Mouse (Mus musculus) urinary bladder, postnatal 10 days (tissue): ENCODE measurements at regions not wholly inside any gene's neighbourhood (a gene's known extent, or its start where the extent isn't known, plus 50 kb on each side); places are given as distances from the start of the nearest gene placed in this dataset.
"Not testable (repeated sequence)": the region's sequence is repeated elsewhere in the genome, so short reads cannot be mapped to it uniquely, and the experiment has no call there.

Experiments
- DNase-seq: peaks from one replicate; pipeline ENCODE4 v3.0.0; 2022; ENCODE audit warnings: low spot score

DNA sequence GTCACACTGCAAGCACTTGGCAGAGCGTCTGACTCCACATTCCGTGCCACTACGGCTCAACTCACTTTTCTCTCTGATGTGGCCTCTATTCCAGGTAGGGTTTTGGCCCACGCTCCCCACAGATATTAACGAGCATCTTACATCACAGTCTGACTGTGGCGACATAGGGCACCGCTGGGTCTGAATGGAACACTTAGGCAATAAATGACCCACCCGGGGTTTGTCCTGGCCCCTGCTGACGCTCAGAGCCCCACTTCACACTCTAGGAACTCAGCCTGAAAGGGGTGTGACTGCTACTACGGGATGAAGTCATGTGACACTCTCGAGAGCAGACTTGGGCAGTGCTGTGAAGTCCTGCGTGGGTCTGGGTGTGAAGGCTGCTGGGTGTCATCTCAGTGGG lies 475.9 kb downstream of the Zfp704 start:
- DNase-seq, result no peak

DNA sequence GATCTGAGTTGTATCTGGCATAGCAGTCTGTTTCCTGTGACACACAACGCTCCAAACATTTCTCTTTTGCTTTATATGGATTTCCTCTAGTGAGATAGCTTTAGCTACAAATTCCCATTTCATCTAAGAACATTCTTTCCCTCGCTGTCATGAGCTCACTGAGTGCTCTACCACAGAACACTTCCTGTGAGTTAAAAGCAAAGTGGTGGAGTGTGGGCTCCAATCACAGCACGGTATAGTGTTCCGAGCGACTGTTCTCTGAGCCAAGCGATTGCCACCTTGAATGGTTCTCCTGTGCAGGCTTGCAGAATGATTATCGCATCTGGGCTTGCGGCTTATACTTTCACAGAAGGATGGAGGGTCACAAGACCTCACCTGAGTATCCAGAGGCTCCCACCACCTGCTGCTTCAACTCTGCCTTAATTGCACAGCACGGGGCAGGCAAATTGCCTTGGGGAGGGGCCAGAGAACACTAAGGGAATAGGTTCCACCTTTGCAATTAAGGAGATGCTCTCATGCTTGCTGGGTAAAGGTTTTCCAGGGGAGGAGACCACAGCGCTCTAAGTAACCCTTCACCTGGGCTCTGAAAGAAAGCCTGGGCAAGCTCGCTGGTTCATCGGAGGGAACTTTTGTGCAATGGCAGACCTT lies 477.7 kb downstream of the Zfp704 start:
- no peak for DNase-seq

DNA sequence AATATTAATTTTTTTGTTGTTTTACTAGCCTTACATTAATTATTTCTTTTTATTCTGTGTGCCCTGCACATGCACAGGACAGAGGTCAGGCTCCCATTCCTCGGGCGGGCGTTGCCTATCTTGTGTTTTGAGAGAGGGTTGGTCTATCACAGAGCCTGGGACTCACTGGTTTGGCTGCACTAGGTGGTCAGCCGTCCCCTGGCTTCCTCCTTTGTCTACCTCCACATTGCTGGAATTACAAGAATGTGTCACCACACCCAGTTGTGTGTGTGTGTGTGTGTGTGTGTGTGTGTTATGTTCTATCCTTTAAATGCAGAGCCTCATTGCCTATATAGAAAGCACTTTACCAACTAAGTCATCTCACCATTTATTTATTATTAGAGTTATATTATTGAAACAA lies 478.5 kb downstream of the Zfp704 start:
- no peak for DNase-seq

DNA sequence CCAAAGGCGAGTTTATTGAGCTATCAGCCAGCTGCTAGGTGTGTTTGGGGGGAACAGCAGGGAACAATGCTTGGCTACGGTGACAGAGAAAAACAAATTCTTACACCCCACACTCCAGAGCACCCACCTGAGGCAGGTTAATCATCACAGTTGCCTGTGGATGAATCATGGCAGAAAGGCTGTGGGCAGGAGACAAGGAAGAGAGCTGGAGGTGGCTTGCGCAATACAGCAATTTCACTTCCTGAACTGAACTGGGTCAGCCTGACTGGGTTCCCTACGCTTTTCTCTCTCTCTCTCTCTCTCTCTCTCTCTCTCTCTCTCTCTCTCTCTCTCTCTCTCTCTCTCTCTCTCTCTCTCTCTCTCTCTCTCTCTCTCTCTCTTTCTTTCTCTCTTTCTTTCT lies 481.5 kb downstream of the Zfp704 start:
- DNase-seq, result no peak

DNA sequence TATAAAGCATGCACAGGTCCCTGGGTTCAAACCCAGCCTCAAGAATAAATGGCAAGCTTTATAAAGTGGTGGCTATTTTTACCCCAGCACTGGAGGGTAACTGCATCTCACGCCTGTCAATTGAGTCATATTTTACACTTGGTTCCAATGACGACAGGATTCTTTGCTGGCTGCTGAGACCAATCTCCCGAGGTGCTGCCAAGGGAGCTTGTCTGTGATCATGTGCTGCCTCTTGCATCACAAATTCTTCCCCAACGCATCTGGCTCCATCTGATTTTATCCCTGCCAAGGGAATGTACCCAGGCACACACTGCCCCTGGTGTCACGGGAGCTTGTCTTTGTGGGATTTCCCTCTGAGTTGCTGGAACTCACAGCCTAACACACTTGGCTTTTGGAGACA lies 486.8 kb downstream of the Zfp704 start:
- DNase-seq, result no peak

DNA sequence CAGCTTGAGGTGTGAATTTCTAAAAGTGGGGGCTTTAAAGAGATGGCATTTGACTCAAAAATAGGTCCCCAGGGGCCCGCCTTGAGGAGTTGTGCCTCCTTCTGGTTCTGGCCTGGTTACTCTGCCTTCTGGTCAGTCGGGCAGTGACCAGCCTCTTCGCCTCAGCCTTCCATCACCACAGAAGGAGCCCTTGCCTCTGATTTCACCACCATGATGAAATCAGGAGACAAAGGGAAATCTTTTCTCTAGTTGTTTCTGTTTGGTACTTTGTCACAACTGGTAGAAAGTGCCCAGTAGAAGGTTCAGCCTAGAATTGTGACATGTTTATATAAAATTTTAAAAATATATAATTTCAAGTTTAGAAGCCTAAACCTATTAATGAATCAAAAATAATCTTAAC lies 492.0 kb downstream of the Zfp704 start:
- no peak for DNase-seq

DNA sequence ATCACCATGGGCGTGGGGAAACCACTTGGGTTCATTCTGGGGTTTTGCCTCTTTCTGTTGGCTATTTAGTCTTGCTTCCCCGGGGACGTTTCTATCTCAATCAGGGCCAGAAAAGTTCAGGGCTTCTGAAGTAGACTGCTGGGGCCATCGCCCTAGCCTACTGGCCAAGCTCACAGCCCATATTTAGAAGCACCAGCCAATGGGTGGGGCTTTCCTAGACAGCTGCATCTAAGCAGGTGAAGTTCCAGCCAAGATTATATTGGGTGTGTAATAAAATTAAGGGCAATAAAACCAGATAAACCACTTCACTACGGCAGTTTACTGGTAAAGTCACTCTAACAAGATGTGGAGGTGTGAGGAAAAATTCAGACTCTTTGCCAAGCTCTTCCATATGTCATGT lies 496.5 kb downstream of the Zfp704 start:
- no peak for DNase-seq

DNA sequence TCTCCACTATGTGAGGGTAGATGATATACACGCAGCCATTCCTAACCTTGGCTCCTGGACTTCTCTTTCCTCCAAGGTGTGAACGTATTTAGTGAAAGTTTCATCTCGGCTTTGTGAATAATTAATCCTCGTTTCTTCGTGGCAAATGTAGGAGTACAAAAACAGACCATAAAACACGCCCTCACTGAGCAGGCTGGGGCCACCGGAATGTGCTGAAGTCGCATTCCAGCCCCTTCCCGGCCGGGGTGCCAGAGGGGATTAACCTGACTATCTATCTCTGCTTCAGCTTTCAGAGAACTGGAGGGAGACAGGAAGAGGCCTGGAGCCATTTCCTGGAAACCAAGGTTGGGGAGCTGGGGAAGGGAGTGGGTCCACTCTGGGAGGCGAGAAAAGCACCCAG lies 499.1 kb downstream of the Zfp704 start:
- no peak for DNase-seq

DNA sequence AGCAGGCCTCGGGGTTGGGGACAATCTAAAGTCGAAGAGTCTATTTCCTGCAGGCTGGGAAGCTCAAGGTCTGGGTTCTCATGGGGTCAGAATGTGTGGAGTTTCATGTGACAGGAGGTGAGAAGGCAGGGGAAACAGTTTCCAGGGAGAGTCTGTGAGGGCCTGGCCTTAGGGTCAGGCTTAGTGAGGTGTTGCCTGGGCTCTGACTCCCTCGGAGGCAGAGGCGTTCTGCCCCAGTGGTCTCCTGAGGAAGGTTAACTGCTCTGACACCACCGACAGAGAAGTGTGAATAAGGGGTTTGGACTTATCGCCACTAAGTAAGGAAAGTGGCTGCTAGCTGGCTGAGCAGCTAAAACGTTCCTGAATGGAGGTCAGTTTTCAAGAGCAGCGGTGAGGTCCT lies 499.9 kb downstream of the Zfp704 start:
- DNase-seq, result no peak

DNA sequence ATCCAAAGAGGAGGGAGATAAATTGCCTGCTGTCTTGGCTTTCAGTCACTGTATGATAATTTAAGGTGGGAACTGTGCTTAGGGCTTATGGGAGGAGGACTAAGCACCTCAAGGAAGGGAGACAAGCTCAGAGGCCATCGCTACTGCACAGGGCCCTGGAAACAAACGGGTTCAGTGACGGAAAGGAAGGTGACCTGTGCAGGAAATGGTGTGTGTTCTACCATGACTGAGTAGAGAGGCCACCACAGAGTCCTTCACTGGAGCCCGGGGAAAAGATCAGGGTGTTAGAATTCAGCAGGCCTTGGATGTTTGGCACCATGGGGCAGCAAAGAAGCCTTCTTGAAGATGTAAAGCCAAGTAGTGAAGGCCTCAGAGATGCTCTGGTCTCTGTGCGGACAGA lies 500.4 kb downstream of the Zfp704 start:
- no peak for DNase-seq

DNA sequence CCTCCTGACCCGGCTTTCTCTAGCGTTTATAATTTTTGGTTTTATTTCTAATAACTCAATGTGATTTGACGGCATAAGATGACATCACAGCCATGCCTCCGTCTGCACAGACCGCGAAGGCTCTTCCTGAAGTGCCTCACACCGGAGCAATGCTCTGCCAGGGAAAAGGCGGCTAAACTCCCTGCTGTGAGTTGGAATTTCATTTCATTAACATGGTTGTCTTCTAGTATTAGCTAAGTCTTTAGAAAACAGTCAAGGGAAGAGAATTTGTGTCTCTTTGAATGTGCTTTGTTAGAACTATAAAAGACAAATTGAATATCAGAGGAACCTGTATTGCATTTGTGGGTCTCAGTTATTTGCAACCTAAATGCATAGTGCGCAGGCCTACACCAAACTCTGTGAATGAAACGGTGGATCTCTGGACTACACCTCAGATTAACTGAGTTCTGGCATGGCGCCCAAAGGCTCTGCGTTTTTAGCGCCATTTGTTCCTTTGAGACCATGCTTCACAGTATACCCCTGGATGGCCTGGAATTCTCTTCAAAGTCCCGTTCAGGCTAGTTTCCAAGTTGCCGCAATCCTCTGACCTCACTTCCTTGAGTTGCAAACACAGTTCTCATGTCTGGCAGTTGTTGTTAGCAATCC lies 502.0 kb downstream of the Zfp704 start:
- DNase-seq, result no peak

DNA sequence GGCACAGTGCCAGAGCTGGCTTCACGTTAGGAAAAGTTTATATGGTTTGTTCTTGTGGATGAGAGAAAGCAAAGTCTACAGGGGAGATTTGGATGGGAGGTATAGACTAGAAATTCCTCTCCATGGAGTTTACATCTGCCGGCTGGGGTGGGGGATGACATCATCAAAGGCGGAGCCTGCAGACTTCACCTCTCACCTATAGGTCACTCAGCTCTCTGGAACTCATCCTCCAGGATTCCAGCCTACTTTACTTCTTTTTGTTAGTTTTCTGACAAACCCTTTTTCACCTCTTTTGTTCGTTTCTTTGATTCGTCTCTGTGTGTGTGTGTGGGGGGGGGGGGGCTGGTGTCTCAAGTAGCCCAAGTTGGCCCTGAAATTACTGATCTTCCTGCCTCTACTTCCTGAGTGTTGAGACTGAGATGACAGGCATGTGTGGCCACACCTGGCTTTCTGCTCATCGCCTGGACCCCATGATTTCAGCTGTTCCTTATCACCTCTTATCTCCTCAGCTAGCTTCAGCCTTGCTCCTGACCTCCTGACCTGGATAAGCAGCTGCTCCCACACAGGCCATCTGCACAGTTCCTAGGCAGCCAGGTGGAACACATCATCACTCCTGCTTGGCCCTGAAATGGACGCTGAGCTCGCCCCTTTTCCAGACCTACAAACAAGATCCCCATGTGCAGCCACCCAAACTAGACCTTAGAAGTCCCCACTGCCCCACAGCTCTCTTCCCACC lies 504.5 kb downstream of the Zfp704 start:
- DNase-seq, result no peak

DNA sequence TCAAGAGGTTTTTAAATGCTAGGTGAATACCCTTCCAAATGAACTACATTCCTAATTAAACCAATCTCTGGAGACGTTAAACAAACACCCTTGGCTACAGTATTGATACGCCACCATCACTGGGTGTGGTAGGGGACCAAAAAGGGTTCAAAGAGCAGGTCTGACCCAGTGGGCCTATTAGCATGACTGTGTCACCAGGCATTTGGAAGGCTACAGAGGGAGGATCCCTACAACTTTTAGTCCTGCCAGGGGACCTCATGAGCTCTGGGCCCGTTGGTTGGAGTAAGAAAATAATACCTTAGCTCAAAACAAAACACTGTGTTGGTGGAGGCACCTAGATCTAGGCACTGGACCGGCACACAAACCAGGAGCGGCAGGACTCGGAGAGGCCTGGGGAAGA lies 506.4 kb downstream of the Zfp704 start:
- DNase-seq, result no peak

DNA sequence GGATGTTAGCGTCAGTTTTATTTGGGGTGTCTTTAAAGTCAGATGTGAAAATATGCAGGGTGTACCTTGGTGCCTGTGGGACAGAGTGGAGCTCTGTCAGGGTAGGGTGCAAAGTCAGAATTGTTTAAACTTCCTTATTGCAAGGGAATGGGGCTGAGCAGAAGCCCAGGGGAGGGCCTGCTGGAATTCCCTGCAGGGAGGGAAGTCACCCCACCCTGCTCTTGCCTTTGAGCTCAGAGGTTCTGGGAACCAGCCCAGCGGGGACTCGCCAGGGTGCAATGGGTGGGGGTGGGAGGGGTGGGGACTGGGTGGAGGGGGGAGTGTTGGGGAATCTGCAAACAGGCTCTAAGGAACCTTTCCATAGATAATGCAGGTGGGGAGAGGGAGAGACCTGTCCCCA lies 508.6 kb downstream of the Zfp704 start:
- no peak for DNase-seq

DNA sequence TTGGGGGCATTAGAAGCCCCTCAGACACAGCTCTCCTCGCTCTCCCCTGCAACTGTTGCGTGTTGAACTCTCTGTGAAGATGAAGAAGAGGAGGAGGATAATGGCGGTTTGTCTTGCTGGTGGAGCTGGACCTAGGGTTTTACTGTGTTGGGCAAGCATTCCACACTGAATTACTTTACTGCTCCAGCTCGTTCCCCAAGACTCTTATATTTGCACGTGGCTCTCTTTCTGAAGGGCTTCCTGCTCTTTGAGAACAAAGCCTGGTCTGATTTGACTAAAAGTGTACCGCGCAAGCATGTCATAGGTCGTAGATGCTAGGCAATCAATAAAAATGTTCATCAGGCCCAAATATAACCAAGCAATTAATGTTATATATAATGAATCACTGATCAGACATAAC lies 509.1 kb downstream of the Zfp704 start:
- no peak for DNase-seq

DNA sequence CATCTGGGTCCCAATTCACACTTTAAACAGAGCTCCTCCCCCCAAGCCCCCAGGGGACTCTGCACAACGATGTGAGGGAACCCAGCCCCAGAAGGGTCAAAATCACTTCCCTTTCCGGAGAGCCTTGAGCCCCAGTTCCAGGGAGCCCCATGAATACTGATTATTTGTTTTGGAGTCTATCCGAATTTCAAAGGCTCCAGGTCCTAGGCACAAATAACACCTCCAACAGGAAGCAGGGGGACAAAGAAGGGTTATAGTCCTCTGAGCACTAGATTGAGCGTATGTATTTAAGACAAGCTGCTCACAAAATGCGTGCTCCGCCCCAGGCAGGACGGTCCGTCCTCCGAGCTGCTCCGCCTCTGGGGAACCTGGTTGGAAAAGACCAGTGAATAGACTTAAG lies 511.4 kb downstream of the Zfp704 start:
- DNase-seq, result no peak

DNA sequence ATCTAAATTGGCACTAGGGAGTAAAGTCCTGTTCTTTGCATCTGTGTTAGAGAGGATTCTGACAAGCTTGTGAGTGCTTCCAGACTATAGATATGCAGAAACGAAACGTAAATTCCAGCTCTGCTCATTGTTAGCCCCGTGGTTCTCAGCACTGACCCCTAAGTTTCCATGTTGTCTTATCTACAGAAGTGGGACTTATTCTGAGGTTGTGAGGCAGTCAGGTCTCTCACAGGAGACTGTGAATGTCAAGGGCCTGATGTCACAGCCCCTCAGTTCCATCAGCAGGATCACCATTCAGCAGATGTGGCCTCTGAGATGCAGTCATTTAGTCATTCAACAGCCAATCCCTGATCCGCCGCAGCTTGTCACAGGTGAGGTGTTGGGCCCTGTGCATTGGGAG lies 525.8 kb downstream of the Zfp704 start:
- DNase-seq, result no peak

DNA sequence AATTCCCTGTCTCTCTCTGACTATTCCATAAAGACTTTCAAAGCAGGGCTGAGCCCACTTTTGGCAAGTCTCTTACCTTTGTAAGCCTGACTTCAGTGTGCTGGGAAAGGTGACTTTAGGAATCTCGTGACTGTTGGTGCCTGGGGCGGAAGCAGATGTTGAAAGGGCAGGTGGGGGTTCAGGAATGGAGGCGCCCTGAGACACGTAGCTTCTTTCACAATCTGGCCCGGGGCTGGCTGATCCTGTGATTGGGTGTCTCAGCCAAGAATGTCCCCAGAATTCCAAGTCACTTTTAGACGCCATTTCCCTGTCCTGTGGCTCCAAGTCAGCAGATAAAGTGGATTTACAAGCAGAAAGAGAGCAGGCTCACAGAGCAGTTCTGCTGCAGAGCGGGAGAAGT lies 527.8 kb downstream of the Zfp704 start:
- no peak for DNase-seq

DNA sequence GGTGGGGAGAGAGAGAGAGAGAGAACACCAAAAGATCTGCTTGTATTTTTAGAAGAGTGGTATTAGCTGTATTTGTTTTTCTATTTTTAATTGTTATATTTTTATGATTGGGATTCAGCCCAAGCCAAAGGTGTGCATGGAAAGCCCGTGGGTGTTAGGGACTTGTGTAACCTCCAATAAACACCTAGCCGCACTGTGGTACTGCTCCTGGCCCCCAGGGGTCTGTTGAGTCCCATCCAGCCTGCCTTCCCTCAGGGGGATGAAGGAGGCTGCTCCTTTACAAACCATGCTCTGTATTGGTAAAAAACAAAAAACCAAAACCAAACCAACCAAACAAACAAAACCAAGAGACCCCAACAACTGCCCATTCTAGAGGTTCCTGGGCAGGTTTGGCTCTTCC lies 531.7 kb downstream of the Zfp704 start:
- no peak for DNase-seq

DNA sequence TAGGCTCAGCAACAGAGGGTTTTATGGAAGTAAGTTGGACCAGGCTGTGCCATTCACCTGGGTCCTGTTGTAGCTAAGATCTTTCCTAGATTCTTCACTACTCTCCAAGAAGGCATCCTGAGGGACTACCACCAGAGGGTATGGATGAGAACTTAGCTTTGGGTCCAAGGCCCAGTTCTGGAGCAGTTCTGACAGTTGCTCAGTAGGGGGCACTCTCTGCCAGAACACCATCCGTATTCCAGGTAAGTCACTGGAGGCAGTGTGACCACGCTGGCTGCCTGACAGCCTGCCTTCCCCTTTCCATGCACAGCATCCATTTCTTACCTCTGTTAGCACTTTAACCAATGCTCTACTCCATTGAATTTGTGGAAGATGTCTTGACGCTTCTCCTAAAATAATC lies 533.2 kb downstream of the Zfp704 start:
- no peak for DNase-seq

DNA sequence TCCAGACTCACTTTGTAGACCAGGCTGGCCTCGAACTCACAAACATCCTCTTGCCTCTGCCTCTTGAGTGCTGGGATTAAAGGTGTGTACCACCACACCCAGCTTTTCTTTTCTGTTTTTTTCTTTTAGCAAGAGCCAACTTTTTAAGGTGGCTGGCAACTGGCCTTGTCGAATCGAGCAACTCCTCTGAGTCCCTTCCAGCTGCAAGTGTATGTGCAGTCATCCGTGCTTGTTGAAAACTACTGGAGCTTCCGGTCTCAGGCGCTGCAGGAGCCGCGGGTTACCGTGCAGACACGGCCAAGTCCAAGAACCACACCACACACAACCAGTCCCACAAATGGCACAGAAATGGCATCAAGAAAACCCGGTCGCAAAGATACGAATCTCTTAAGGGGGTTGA lies 537.4 kb downstream of the Zfp704 start:
- not testable (repeated sequence) for DNase-seq

DNA sequence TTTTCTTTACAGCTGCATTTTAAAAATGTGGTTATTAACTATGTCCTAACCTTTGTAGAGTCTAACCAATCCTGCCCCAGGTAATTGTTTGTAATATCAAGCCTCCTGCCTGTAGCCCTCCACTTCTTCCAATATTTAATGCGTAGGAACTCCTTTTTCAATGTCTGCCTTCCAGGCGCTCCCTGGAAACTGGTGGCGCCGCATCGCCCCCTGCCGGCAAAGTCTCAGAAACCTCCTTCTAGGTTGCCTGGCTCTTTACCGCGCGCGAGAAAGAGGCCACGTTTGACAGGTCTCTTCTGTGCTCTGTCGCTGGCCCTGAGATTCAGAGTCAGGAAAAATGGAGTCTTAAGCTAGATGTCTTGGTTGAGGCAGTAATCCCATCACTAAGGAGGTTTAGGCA lies 542.8 kb downstream of the Zfp704 start:
- peak; percentile 51 for DNase-seq

DNA sequence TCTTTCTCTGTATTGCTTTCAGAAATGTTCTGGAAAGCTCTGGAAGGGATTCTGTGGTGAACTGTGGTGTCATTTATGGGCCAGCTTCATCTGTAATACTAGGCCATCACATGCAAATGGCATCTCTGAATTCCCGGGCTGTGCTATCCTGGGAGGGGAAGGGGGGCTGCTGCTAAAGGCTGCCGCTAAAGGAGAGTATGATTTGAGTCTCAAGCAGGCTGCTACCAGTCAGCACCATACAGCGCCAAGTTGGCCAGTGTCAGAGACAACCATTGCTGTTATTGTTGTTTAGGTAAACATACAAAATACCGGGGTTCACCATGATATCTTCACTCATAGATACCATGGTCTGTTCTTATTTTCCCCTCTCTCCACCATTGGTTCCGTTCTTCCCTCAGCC lies 543.5 kb downstream of the Zfp704 start:
- DNase-seq, result no peak

DNA sequence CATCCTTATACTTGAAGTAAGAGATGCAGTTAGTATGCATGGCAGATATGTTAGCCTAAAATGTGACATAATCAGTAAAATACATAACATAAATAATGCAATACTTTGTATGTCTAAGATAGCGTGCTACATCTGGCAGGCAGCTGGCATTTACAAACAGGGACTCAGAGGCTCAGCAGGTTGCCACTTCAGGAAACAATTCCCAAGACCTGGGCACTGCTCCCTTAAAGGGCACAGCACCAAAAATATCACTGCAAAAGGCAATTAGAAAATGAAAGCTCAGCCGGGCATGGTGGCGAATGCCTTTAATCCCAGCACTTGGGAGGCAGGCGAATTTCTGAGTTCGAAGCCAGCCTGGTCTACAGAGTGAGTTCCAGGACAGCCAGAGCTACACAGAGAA lies 544.0 kb downstream of the Zfp704 start:
- DNase-seq, result no peak
